Mouse (Mus musculus): ENCODE results near the gene Psmd14.
A peak's percentile ranks its signal among the peaks of the same experiment; 100 is the strongest.

The Psmd14 gene

GRCm38 (mm10) chr2:61764470-61765105 lies 53.1 kb downstream of the Psmd14 start:
- DNase-seq = no peak

GRCm38 (mm10) chr2:61765526-61765925 lies 54.0 kb downstream of the Psmd14 start:
- no peak for DNase-seq

GRCm38 (mm10) chr2:61780794-61781193 lies 69.3 kb downstream of the Psmd14 start:
- no peak for DNase-seq

GRCm38 (mm10) chr2:61794960-61795359 lies 83.5 kb downstream of the Psmd14 start:
- DNase-seq = no peak

GRCm38 (mm10) chr2:61798048-61798447 lies 86.6 kb downstream of the Psmd14 start:
- no peak for DNase-seq

DNA sequence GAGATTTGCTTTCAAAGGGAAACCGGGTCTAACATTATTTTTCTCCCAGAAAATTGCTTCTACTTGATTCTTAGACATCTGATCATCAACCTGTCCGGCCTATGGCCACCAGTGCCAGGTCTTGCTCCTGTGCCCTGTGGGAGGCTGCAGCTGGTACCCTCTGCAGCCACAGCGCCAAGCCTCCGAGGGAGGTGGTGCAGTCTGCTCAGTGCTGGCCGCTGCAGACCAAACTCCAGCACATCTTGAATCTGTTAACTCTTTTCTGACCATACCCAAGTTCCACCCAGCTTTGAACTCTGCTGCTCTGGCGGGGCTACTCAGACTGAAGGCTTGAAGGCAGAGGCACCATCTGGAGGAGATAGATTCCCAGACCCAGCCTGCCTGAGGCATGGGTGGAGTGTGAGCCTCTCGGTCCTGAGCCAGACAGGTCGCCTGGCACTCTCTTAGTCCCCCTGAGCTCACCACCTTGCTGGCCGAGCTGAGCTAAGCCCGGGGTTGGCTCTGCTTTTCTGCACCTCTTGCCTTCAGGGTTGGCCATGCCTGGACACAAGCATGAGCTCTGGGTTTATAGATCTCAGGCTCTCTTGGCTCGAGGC lies 91.3 kb downstream of the Psmd14 start, which contains the start of gene Tbr1:
TSS of gene Tbr1 (plus strand) at position 275 of the 596 bp plus-strand sequence.
- no peak for DNase-seq

DNA sequence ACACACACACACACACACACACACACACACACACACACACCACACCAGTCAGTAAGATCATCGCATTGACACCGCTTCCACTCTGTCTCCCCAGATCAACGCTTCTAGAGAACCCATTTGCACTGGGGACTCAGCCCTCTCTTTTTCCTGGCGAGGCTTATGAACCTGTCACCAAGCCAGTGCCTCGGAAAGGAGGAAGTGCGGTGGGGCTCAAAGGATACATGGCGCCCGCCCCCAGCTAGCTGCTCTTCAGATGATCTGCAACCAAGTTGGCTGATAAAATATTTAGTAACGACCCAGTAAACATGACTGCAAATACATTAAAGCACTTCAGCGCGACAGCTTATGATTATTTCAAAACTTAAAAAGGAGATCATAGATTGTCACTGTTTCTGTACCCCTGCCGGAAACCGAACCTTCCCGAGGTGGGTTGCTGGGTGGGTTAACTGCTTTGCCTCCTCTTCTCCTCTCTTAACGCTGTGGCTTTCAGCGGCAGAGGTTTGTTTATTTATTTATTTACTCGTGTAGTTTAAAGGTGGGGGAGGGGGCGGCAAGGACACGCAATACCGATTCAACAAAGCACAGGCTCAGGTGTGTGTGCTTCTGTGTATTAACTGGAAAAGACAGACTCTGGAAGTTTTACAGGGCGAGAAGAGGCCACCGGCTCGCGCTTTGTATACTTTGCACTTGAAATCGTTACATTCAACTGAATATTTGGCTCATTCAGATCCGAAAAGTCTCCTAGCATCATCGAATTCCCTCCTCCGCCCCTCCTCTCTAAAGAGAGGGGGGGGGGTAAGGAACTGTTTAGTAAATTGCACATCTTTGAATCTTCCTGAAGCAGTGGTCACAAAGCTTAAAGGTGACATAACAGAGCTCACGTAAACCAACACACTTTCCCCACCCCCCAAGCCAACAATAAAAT lies 92.2 kb downstream of the Psmd14 start:
- DNase-seq = no peak

- DNase-seq = no peak
Measured at GRCm38 (mm10) chr2:61804382-61804840, 92.9 kb downstream of the Psmd14 start.

DNA sequence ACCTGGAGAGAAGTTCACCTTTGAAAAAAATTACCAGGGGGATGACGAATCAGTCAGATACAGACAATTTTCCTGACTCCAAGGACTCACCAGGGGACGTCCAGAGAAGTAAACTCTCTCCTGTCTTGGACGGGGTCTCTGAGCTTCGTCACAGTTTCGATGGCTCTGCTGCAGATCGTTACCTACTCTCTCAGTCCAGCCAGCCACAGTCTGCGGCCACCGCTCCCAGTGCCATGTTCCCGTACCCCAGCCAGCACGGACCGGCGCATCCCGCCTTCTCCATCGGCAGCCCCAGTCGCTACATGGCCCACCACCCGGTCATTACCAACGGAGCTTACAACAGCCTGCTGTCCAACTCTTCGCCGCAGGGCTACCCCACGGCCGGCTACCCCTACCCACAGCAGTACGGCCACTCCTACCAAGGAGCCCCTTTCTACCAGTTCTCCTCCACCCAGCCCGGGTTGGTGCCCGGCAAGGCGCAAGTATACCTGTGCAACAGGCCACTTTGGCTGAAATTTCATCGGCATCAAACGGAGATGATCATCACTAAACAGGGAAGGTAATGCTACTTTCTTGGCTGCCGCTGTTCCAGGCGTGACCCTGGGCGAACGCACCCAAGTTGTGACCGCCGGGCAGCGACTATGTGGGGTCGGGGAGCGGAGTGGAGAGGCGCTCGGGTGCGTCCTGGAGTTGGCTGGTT lies 93.5 kb downstream of the Psmd14 start:
- DNase-seq = no peak

GRCm38 (mm10) chr2:61805541-61806345 lies 94.2 kb downstream of the Psmd14 start:
- no peak for DNase-seq

DNA sequence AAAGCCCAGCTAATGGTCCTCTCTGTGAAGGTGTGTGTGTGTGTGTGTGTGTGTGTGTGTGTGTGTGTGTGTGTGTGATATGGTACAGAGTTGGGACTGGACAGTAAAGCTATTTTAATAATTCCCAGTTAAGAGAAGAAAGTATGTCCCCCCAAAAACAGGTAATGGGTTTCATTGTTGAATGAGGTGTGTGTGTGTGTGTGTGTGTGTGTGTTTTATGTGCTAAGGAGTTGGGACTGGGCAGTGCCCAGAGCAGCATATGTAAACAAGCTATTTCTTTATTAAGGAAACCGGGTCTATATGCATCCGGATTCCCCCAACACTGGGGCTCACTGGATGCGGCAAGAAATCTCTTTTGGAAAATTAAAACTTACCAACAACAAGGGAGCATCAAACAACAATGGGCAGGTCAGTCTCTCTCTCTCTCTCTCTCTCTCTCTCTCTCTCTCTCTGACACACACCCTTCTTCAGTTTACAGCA lies 94.9 kb downstream of the Psmd14 start:
- DNase-seq = no peak

- no peak for DNase-seq
Measured at GRCm38 (mm10) chr2:61807151-61807550, 95.7 kb downstream of the Psmd14 start.

DNA sequence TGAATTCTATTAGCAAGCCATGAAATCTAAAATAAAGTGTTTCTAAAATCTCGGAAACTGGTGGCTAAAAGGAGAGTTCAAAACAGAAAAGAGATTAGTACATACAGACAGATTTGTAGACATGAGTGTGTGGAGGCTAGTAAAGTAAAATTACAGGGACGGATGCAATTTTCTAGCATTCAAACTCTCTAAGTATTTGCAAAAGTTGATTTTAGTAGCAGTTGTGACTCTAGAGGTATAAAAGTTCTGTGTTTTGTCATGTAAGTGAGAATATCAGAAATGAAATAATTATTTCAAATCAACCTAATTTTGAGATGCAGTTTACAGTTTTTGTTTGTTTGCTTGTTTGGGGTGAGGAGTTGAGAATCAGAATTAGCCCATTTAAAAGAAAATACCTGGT lies 96.3 kb downstream of the Psmd14 start:
- DNase-seq = no peak

- DNase-seq = no peak
Measured at GRCm38 (mm10) chr2:61808776-61809175, 97.3 kb downstream of the Psmd14 start.

DNA sequence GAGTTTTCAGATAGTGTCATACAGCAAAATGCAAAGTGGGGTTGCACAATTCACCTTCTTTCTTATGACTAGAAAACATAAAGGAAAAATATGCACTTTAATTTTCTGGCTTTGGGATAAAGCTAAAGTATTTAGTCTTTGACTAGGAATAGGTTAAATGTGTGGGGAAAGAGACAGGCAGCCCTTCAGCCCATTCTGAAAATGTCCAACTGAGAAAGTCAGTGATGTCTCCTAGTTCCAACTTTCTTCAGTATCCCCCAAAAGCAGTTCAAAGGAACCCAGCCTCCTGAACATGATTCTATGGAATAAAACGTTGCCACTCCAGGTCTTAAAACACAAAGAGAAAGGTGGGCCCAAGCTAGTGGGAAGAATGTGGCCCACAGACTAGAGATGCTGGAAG lies 97.9 kb downstream of the Psmd14 start:
- DNase-seq = no peak

GRCm38 (mm10) chr2:61810751-61811150 lies 99.3 kb downstream of the Psmd14 start:
- no peak for DNase-seq

- DNase-seq = no peak
Measured at GRCm38 (mm10) chr2:61811163-61811506, 99.6 kb downstream of the Psmd14 start.

GRCm38 (mm10) chr2:61811507-61812421 lies 100.3 kb downstream of the Psmd14 start:
- peak; percentile 90 for DNase-seq

- no peak for DNase-seq
Measured at GRCm38 (mm10) chr2:61812536-61812935, 101.0 kb downstream of the Psmd14 start.

- no peak for DNase-seq
Measured at GRCm38 (mm10) chr2:61813106-61813505, 101.6 kb downstream of the Psmd14 start.

DNA sequence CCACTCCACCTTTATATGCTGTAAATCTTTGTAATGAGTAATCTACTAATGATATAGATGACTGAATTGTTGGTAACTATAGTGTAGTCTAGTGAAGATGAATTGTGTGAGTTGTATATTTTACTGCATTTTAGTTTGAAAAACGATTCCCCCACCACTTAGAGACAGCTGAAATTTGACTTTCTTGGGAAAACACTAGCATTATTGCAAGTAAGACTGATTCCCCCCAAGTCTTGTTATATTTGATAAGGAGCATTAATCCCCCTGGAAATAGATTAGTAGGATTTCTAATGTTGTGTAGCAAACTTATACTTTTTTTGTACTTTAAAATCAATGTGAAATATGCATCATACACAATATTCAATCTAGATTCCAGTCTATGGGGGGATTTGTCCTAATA lies 102.0 kb downstream of the Psmd14 start:
- DNase-seq = no peak

All from heart, adult 11 months (tissue).